Mouse (Mus musculus) T-helper 2 cell (primary cell): ENCODE measurements around the gene Eif3g.

Experiments used
- in situ Hi-C: fragments of 300-600 bp; cut with MboI, MseI; formaldehyde crosslinking; loops from one replicate; pipeline ENCODE4 v1.15.1; 2025; ENCODE audit warnings: high pct_unique_total_duplicates

The Eif3g gene

GRCm38 (mm10) chr9:20889185-20890141, 9.0 kb downstream of the Eif3g start:
- in situ Hi-C loops, result no loop called here

DNA sequence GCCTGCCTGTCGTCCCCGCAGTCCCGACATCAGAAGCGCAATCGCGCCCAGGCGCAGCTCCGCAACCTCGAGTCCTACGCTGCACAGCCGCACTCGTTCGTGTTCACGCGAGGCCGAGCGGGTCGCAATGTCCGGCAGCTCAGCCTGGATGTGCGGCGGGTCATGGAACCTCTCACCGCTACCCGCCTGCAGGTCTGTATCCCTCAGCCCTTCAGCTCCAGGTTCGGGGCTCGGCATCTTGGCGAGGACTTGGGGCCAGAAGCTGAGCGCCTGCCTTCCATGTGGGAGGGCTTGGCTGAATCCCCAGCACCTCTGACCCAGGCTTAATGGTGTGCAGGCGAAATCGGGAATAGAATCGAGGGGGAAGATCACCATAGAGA, 10.0 kb downstream of the Eif3g start:
- in situ Hi-C loops, result no loop called here

DNA sequence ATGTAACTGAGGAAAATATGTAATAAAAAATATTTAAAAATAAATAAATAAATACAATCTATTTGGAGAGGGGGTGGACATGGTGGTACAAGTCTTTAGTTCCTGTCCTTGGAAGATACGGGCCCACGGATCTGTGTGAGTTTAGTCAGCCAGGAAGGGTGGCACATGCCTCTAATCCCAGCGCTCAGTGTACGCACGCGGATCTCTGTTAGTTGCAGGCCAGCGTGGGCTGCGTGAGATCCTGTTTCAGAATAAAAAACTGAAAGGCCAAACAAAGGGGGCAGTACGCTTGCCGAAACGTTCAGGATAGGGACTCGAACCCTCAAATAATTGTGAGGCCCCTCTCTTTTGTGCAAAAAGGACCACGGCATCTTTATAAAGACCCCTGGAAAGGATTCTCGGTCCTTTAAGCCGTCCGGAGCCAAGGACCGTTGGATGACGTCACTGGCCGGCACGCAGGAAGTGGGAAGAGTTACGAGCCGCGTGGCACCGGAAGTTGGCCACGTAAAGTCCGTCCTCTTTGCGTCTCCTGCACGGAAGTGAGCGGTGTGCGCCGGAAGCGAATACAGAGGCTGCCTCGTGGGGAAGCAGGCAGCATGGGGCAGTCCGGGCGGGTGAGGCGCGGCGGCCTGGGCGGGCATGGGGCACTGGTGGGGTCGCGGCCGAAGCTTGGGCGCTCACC, 10.6 kb downstream of the Eif3g start, which contains the start of gene Ppan:
Ppan (plus strand) TSS at position 472 of the 682 bp plus-strand sequence.
- in situ Hi-C loops, result no loop called here

DNA sequence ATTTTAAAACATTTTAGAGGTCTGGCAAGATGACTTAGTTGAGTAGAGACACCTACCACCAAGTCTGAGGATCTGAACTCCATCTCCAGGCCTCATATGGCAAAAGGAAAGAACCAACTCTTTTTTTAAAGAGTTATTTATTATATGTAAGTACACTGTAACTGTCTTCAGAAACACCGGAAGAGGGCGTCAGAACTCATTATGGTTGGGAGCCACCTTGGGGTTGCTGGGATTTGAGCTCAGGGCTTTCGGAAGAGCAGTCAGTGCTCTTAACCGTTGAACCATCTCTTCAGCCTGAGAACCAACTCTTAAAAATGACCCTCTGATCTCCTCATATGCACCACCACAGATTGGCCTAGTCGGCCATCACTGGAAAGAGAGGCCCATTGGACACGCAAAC, 11.2 kb downstream of the Eif3g start:
- in situ Hi-C loops, result no loop called here

DNA sequence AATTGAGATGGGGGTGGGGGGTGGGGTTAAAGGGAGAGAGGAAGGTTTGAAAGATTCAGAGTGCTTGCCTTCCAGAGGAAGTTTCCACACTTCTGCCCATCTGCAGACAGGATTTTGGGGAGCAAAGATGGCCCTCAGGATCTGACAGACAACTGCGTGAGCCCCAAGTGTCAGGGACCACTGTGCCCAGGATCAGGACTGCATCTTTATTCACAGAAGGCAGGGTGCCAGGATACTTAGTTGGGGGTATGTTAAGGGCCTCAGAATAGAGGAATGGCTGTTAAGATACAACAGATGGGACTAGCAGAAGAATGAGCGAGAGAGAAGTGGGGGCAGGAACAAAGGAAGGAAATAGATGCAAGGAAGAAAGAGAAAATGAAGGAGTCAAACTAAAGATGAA, 11.9 kb downstream of the Eif3g start:
- in situ Hi-C loops, result no loop called here

DNA sequence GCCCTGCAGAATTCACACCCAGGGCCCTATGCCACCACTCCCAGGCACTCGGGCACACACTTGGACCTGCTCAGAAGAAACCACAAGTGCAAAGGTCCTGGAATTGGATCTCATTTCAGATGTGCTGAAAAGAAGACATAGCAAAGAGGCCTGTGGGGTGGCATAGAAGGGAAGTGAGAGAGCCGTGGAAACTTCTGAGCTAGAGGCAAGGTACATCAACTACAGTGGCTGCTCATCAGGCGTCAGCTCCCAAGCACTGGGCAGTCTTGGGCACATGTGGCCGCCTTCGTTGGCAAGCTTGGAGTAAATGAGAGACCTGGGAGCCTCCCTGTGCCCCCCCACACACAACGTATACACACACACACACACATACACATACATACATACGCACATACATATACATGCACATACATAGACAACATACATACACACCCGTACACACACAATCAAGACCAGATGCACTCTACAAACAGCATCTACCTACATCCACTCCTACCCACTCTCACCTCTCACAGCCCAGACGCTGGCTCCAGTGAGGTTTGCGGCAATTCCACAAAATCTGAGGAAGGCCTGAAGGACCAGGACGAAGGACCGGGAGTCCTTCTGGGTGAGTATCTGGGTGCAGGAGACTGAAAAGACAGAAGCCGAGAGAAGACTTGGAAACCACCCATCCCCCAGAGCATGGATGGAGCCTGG, 19.2 kb downstream of the Eif3g start, which contains the start of gene Angptl6:
Angptl6 (minus strand) TSS at position 631 of the 696 bp plus-strand sequence.
- in situ Hi-C loops, result loop anchor here (10.0 kb wide), 1 partner anchor 64 kb away; the partner anchor contains the start of genes Col5a3 and Rdh8

GRCm38 (mm10) chr9:20878710-20879065, 19.7 kb downstream of the Eif3g start:
- in situ Hi-C loops, result loop anchor here (10.0 kb wide), 1 partner anchor 64 kb away; the partner anchor contains the start of genes Col5a3 and Rdh8

DNA sequence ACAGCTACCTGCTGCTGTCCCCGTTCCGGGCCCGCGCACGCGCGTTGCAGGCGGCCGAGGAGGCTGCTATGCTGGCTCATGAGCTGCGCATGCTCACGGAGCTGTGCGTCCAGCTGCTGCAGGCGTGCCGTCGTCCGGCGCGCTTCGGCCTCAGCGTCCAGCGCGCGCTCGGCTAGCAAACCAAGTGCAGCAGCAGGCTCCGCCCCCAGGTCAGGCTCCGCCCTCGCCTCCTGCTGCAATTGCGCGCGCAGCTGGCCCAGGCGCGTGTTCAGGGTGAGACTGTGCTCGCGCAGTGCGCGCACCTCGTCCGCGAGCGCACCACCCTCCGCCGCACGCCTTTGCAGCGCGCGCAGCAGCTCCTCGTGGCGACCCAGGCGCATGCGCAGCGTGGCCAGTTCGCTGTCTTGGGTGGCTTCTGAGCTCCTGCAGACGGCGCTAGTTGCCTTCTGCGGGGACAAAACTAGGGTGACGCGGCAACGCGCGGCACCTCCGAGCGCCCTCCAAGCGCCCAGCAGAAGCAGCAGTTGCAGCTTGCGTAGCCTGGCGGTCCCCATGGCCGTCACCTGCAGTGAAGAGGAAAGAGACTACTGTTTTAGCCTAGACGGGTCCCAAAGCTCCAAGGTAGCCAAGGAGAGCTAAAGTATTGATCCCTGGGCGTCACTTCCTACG, 20.2 kb downstream of the Eif3g start:
- in situ Hi-C loops, result loop anchor here (10.0 kb wide), 1 partner anchor 63 kb away; the partner anchor contains the start of genes Col5a3 and Rdh8

DNA sequence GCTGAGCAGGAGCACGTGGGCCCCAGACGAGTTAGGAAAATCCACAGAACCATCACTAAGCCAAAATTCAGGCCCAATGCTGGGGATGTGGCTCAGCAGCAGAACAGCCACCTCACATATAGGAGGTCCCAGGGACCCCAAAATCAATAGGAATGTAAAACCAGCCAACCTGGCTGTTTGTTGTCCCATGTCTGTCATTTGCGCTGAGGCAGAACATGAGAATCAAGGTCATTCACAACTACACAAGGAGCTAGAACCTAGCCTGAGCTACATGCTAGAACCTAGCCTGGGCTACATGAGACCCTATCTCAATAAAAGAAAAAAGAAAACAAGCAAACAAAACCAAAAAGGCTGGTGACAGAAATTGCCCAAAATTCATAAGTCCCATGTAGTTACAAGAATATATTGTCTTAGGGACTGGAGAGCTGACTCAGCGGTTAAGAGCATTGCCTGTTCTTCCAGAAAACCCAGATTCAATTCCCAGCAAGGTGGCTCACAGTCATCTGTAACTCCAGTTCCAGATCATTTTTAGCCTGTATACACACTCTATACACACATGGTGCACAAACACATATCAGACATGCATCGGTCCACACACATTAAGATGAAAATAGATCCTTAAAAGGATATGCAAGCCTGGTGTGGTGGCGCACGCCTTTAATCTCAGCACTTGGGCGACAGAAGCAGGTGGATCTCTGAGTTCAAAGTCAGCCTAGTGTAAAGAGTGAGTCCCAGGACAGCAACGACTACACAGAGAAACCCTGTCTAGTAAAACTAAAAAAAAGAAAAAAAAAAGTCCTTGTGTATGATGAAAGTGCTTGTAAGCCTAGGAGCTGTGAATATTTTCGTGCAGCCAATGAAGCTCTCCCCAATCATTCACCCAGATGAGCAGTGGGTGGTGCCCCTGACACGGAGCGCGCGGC, 21.0 kb downstream of the Eif3g start:
- in situ Hi-C loops, result loop anchor here (10.0 kb wide), 1 partner anchor 63 kb away; the partner anchor contains the start of genes Col5a3 and Rdh8

DNA sequence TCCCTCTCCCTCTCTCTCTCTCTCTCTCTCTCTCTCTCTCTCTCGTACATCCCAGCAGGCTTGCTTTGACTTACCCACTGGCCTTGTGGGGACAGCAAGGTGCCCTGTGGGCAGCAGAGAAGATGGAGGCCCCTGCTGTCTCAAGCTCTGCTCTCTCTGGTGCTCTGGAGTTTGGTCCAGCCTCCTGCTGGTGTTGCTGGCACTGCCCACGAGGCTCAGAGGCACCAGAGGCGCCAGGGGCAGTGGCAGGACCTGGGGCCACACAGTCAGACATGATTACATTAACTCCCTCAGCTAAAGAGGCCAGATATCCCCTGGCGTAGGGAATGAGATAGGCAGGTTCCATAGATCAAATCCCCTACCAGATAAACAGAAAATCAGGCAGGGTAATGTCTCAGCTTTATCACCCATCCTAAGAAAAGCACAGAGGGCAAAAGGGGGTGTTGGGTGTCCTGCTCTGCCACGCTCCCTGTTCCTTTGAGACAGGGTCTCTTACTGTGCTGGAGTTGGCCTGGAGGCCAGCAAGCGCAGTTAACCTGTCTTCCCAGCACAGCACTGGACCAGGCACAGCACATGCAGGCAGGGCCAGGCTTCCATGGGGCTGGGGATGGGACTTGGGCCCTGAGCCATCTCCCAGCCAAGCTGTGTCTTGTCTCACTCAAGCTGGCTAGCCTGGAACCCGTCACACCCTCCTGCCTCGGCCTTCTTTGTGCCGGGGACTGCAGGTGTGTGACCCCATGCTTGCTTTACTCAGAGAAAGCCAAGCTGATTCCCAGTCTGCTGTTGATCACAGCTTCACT, 21.9 kb downstream of the Eif3g start:
- in situ Hi-C loops, result loop anchor here (10.0 kb wide), 1 partner anchor 62 kb away; the partner anchor contains the start of genes Col5a3 and Rdh8

- in situ Hi-C loops, result loop anchor here (10.0 kb wide), 1 partner anchor 60 kb away; the partner anchor contains the start of genes Col5a3 and Rdh8
These were observed 23.2 kb downstream of the Eif3g start for GRCm38 (mm10) chr9:20875021-20875790.

- in situ Hi-C loops, result loop anchor here (10.0 kb wide), 1 partner anchor 59 kb away; the partner anchor contains the start of genes Col5a3 and Rdh8
These were observed 24.9 kb downstream of the Eif3g start for GRCm38 (mm10) chr9:20873521-20873920.

- in situ Hi-C loops, result loop anchor here (10.0 kb wide), 1 partner anchor 58 kb away; the partner anchor contains the start of genes Col5a3 and Rdh8
These were observed 25.4 kb downstream of the Eif3g start for GRCm38 (mm10) chr9:20872991-20873390.

DNA sequence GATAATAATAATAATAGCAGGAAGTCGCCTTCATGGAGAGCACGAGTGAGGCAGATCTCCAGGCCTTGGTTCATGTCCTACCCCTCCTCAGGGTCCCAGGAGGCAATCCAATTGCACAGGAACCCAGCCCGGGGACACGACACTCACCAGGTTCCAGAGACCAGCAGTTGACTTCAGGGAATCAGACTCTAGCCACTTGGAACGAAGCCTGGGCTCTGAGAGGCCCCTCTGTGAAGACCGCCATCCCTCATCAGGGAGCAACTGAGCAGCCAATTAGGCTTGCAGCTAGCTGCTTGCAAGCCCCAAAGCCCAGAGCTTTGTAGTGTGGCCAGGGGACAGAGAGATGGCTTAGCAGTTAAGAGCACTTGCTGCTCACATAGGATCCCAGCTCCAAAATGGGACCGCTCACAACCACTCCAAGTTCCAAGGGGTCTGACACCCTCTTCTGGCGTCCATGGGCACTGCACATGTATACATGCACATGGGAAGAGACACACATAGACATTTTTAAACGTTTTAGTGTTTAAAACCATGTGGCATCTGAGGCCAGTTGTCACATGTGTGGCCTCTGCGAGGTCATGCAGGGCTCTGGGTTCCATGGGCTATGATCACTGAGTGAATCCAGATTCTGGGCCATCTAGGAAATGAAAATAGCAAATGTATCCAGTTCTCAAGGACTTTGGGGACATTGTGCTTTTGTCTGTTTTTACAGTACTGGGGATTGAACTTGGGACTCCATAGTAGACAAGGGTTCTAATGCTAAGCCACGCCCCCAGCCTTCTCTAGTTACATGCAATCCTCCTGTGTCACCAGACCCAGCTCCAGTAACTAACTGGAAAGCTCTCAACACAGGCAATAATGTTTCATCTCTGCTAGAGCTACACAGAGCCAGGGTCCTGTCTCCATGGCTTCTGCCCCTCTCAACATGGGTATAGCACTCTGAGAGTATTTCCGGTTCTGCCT, 27.9 kb downstream of the Eif3g start:
- in situ Hi-C loops, result loop anchor here (10.0 kb wide), 1 partner anchor 56 kb away; the partner anchor contains the start of genes Col5a3 and Rdh8

- in situ Hi-C loops, result no loop called here
These were observed 29.2 kb downstream of the Eif3g start for GRCm38 (mm10) chr9:20869246-20869645.

DNA sequence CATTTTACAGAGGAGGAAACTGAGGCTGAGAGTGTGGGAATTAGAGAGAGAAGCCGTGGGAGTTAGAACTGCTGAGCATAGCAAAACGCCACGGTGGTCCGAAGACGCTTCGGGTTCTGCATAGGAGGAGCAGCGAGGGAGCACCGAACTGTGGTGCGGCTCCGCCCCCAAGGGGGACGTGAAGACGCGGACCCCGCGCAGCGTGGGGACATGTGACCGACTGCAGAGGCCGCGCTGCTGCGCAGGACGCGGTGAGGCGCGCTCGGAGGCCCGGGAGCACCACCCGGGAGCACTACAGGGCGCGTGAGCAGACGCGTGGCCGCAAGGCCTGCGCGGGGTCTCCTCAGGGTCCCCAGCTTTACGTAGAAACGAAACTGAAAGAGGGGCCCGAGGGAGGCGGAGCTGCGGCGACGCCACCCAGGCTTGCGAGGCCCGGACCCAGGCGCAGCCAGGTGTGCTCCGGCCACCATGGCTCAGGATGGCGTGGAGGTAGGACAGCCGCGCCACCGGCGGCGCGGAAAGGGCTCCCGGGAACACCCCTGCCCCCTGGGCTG, 29.9 kb downstream of the Eif3g start, which contains the start of gene A230050P20Rik:
A230050P20Rik (plus strand) TSS at position 195 of the 554 bp plus-strand sequence.
- in situ Hi-C loops, result no loop called here
